In the genomic region with DNA sequence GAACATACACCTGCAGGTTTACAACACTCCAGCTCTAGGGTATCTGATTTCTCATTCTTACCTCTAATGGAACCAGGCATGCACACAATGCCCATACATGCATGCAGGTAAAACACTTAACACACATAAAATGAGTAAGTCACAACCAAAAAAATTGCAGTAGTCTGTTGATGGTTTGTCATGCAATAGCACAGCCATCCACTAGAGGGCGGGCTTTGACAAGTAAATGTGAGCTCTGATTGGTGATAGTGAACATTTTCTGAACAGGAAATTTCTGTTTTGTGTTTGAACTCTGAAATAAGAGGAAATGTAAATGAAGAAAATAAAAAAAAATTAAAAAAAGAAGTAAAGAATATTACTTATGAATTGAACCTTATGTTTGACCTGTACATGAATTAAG, we compare ENCODE assay signal across 8 mouse cellular contexts. TPM values are rescaled to one million over a fixed set of nuclear protein-coding genes. Genes with fewer than 3 reads are reported as not detected.
DNase-seq lines count a peak whose midpoint lies in the region; ATAC-seq and TF ChIP-seq lines count a peak whose summit lies in the region.
"Had no signal": no experiment of that assay in that cellular context is flagged by ENCODE, and none has a peak within 500 bp of the region (broad histone marks: within the 10 kb centered on the region; RNA-seq: fewer than 3 reads in every experiment).

No protein-coding gene starts in this region.

- H3K36me3 ChIP-seq in E14TG2a.4 (ENCODE audit: insufficient read depth, low read length): no peaks in the 10 kb centered on the region
- H3K36me3 ChIP-seq in spleen, adult 2 months (ENCODE audit: control insufficient read depth, insufficient read depth, low read length): no peaks in the 10 kb centered on the region
- H3K36me3 ChIP-seq: limb, embryonic 15.5 days had no signal

- peak; percentile 81 for ATAC-seq in granulocyte monocyte progenitor cell, adult 5-6 weeks (replicated peaks; ENCODE audit: poor library complexity, severe bottlenecking)
- peak; percentile 72 for ATAC-seq in megakaryocyte, adult 5-6 weeks (ENCODE audit: poor library complexity, severe bottlenecking)

- H3K4me1 ChIP-seq in E14TG2a.4 (replicated peaks; ENCODE audit: low read depth, low read length): no peaks in the 10 kb centered on the region
- no peaks in the 10 kb centered on the region for H3K4me1 ChIP-seq in spleen, adult 2 months (ENCODE audit: control insufficient read depth, insufficient read depth, insufficient read length)
- H3K4me1 ChIP-seq: limb, embryonic 15.5 days had no signal

- no peak overlapping the region for H3K27ac ChIP-seq in spleen, adult 2 months (ENCODE audit: insufficient read depth, low read length)
- H3K27ac ChIP-seq: limb, embryonic 15.5 days had no signal

- TF ChIP-seq CTCF in E14TG2a.4 (conservative IDR thresholded peaks at IDR 0.05; ENCODE audit: low read length): peak; percentile 90
- TF ChIP-seq CTCF in spleen, adult 2 months (IDR thresholded peaks at IDR 0.05; ENCODE audit: extremely low read depth, insufficient read depth, insufficient read length, insufficient replicate concordance): peak; percentile 39; the same call in 1 of the 2 replicates

- no peaks in the 10 kb centered on the region for H3K9me3 ChIP-seq in E14TG2a.4 (ENCODE audit: low read length)
- H3K9me3 ChIP-seq: limb, embryonic 15.5 days had no signal

- H3K4me3 ChIP-seq in E14TG2a.4 (replicated peaks; ENCODE audit: low read length): no peak overlapping the region
- H3K4me3 ChIP-seq in spleen, adult 2 months (ENCODE audit: extremely low read depth, insufficient read depth, insufficient read length): no peak overlapping the region
- H3K4me3 ChIP-seq: limb, embryonic 15.5 days had no signal

- no peak for TF ChIP-seq POLR2A in spleen, adult 2 months (IDR thresholded peaks at IDR 0.05; ENCODE audit: low read depth, low read length)

- 0% methylated on average over 1 of the region's 1 CpGs for WGBS in spleen, adult 2 months

- DNase-seq in ZHBTc4 (ENCODE audit: low read depth, low spot score): peak; percentile 79
- DNase-seq in cerebellum, postnatal 36 days: peak; percentile 55 to 64
- DNase-seq in layer of hippocampus, postnatal 10 days (ENCODE audit: low spot score in 2 of 2): peak; percentile 83 to 86
- DNase-seq in spleen, adult 2 months (ENCODE audit: low read depth in 1 of 2, low spot score in 2 of 2): peak; percentile 3 to 51

- H3K27me3 ChIP-seq in E14TG2a.4 (ENCODE audit: insufficient read depth, low read length): no peaks in the 10 kb centered on the region
- H3K27me3 ChIP-seq in spleen, adult 2 months (ENCODE audit: control insufficient read depth, insufficient read depth, low read length): no peaks in the 10 kb centered on the region
- H3K27me3 ChIP-seq: limb, embryonic 15.5 days had no signal

RNA-seq across cellular contexts. Expression of gene Cyp2c55, which starts 24.9 kb away (rescaled TPM):
- total RNA-seq in granulocyte monocyte progenitor cell, adult 5-6 weeks (2014; fragmentation: Nextera tagmentation): not detected in 2 replicates
- not detected in 2 replicates for total RNA-seq in granulocyte monocyte progenitor cell, adult 5-6 weeks (2017)
- total RNA-seq in layer of hippocampus, postnatal 10 days (2021): under 1 TPM; 0.22 to 0.23 TPM
- not detected in 2 replicates for total RNA-seq in megakaryocyte, adult 5-6 weeks (2015)
- total RNA-seq in megakaryocyte, adult 5-6 weeks (2017): not detected in 2 replicates
- 0.05 TPM in 1 of 2 replicates, not detected in the other for polyA plus RNA-seq in spleen, adult 2 months (2012; rRNA removed)
- polyA plus RNA-seq: limb, embryonic 15.5 days had no signal

RNA-seq across cellular contexts. Expression of gene Hells, which starts 51.3 kb away (rescaled TPM):
- 133 TPM in 2 replicates for total RNA-seq in granulocyte monocyte progenitor cell, adult 5-6 weeks (2014; fragmentation: Nextera tagmentation)
- 125 and 129 TPM in 2 replicates for total RNA-seq in granulocyte monocyte progenitor cell, adult 5-6 weeks (2017)
- 1 to 10 TPM; 4.7 to 7.9 TPM for total RNA-seq in layer of hippocampus, postnatal 10 days (2021)
- total RNA-seq in megakaryocyte, adult 5-6 weeks (2015): 54.8 and 63.1 TPM in 2 replicates
- 51.6 and 55.5 TPM in 2 replicates for total RNA-seq in megakaryocyte, adult 5-6 weeks (2017)
- polyA plus RNA-seq in spleen, adult 2 months (2012; rRNA removed): 0.79 and 0.87 TPM in 2 replicates

Comparison
In these comparisons a context has a peak if more than half of its experiments do, and no peak if none do; other contexts are left out.
1. DNase-seq: peak in every context shown above with its lines; median percentile 84 in layer of hippocampus, postnatal 10 days; 79 in ZHBTc4; 60 in cerebellum, postnatal 36 days; 27 in spleen, adult 2 months.
2. RNA of gene Hells, which starts 51.3 kb away (total RNA-seq): 125 to 133 TPM in granulocyte monocyte progenitor cell, adult 5-6 weeks and 51.6 to 63.1 TPM in megakaryocyte, adult 5-6 weeks; 4.7 to 7.9 TPM in layer of hippocampus, postnatal 10 days; every median in the first group is over 4 times any median in the second.